Mouse (Mus musculus): ENCODE measurements at regions not wholly inside any gene's neighbourhood (a gene's known extent, or its start where the extent isn't known, plus 50 kb on each side); places are given as distances from the start of the nearest gene placed in this dataset.

- intact Hi-C loops (cut with DNase I), result no loop called here
- DNase-seq, result no peak
Measured at GRCm38 (mm10) chr11:18729742-18730141, 289.0 kb downstream of the Meis1 start.

- intact Hi-C loops (cut with DNase I), result no loop called here
- DNase-seq, result no peak
Measured at GRCm38 (mm10) chr11:18722770-18723169, 296.0 kb downstream of the Meis1 start.

- DNase-seq, result no peak
- intact Hi-C loops (cut with DNase I), result no loop called here
Measured at GRCm38 (mm10) chr11:18715851-18716126, 303.0 kb downstream of the Meis1 start.

GRCm38 (mm10) chr11:18715050-18715850 lies 303.5 kb downstream of the Meis1 start:
- intact Hi-C loops (cut with DNase I), result no loop called here

GRCm38 (mm10) chr11:18714400-18714799 lies 304.4 kb downstream of the Meis1 start:
- intact Hi-C loops (cut with DNase I), result no loop called here
- no peak for DNase-seq

More at GRCm38 (mm10) chr11:18715050-18715850, 303.5 kb downstream of the Meis1 start:
- no peak for DNase-seq

- intact Hi-C loops (cut with DNase I), result no loop called here
- no peak for DNase-seq
Measured at GRCm38 (mm10) chr11:18712642-18713053, 306.1 kb downstream of the Meis1 start.

- DNase-seq, result no peak
- intact Hi-C loops (cut with DNase I), result no loop called here
Measured at GRCm38 (mm10) chr11:18709628-18710027, 309.2 kb downstream of the Meis1 start.

GRCm38 (mm10) chr11:18681593-18681992 lies 337.2 kb downstream of the Meis1 start:
- intact Hi-C loops (cut with DNase I), result no loop called here

GRCm38 (mm10) chr11:18676876-18677275 lies 341.9 kb downstream of the Meis1 start:
- DNase-seq, result no peak
- intact Hi-C loops (cut with DNase I), result no loop called here

More at GRCm38 (mm10) chr11:18681593-18681992, 337.2 kb downstream of the Meis1 start:
- DNase-seq, result no peak

GRCm38 (mm10) chr11:18670967-18671366 lies 347.8 kb downstream of the Meis1 start:
- intact Hi-C loops (cut with DNase I), result no loop called here
- DNase-seq, result no peak

GRCm38 (mm10) chr11:18669322-18669721 lies 349.5 kb downstream of the Meis1 start:
- no peak for DNase-seq
- intact Hi-C loops (cut with DNase I), result no loop called here

GRCm38 (mm10) chr11:18656358-18656757 lies 362.4 kb downstream of the Meis1 start:
- intact Hi-C loops (cut with DNase I), result no loop called here
- no peak for DNase-seq

GRCm38 (mm10) chr11:18631975-18632773 lies 386.6 kb downstream of the Meis1 start:
- intact Hi-C loops (cut with DNase I), result no loop called here
- DNase-seq, result no peak

- DNase-seq, result no peak
- intact Hi-C loops (cut with DNase I), result no loop called here
Measured at GRCm38 (mm10) chr11:18631570-18631969, 387.2 kb downstream of the Meis1 start.

- DNase-seq, result no peak
- intact Hi-C loops (cut with DNase I), result no loop called here
Measured at GRCm38 (mm10) chr11:18621777-18622176, 397.0 kb downstream of the Meis1 start.

GRCm38 (mm10) chr11:18604836-18605235 lies 413.9 kb downstream of the Meis1 start:
- intact Hi-C loops (cut with DNase I), result no loop called here
- no peak for DNase-seq

- intact Hi-C loops (cut with DNase I), result no loop called here
- DNase-seq, result no peak
Measured at GRCm38 (mm10) chr11:18601568-18602182, 417.1 kb downstream of the Meis1 start.

GRCm38 (mm10) chr11:18598349-18598748 lies 420.4 kb downstream of the Meis1 start:
- no peak for DNase-seq
- intact Hi-C loops (cut with DNase I), result no loop called here

GRCm38 (mm10) chr11:18596996-18597395 lies 421.8 kb downstream of the Meis1 start:
- peak in 1 of 2 experiments; percentile 7 for DNase-seq
- intact Hi-C loops (cut with DNase I), result no loop called here

GRCm38 (mm10) chr11:18590487-18590886 lies 428.3 kb downstream of the Meis1 start:
- no peak for DNase-seq

GRCm38 (mm10) chr11:18586468-18586867 lies 432.3 kb downstream of the Meis1 start:
- DNase-seq, result no peak
- intact Hi-C loops (cut with DNase I), result no loop called here

More at GRCm38 (mm10) chr11:18590487-18590886, 428.3 kb downstream of the Meis1 start:
- intact Hi-C loops (cut with DNase I), result no loop called here
